Mouse (Mus musculus): Measurements from ENCODE around the gene Map4k1. TPM values are rescaled to one million over a fixed set of nuclear protein-coding genes. Genes with fewer than 3 reads are reported as not detected.

Gene Map4k1
- polyA plus RNA-seq, 1 experiment from 2014 or later: 10.0 TPM

DNA sequence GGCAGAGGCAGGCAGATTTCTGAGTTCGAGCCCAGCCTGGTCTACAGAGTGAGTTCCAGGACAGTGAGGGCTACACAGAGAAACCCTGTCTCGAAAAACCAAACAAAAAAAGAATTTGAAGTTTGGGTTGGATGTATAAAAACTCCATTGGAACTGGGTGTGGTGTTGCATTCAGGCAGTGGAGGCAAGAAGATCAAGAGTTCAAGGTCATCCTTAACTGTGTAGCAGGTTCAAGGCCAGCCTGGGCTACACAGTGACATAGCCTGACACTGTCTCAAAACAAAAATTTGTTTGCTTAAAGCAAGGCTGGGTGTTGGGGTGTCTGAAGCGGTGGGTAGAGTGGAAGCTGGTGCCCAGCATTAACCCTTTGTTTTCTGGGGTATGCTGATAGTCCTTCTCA, 11.6 kb downstream of the Map4k1 start:
- H3K36me3 ChIP-seq (ENCODE audit: control insufficient read depth, insufficient read depth, low read length): no peaks in the 10 kb centered on the region
- H3K27ac ChIP-seq (ENCODE audit: low read depth): no peak overlapping the region
- H3K9me3 ChIP-seq (ENCODE audit: control insufficient read depth, low read length): no peaks in the 10 kb centered on the region
- no peaks in the 10 kb centered on the region for H3K27me3 ChIP-seq (replicated peaks; ENCODE audit: control insufficient read depth, insufficient read depth, low read length)
- H3K4me1 ChIP-seq (replicated peaks; ENCODE audit: control insufficient read depth, insufficient read depth, low read length): no peaks in the 10 kb centered on the region
- ATAC-seq (replicated peaks; ENCODE audit: low FRiP score, low TSS enrichment, low read depth): no peak
- no peak overlapping the region for H3K4me3 ChIP-seq (ENCODE audit: low read depth, low read length)
- DNase-seq (ENCODE audit: low spot score): no peak
- H3K4me2 ChIP-seq (ENCODE audit: low read length): no peak overlapping the region
- WGBS: 81% methylated on average over 3 of the region's 3 CpGs
- H3K9ac ChIP-seq (ENCODE audit: low read length): no peak overlapping the region

GRCm38 (mm10) chr7:29000651-29001605, 19.1 kb downstream of the Map4k1 start:
- WGBS: 5% methylated on average over 43 of the region's 43 CpGs
- Histone ChIP-seq H3K4me3 (ENCODE audit: low read depth, low read length) (peak overlapping the region; percentile 44), H3K27me3 (replicated peaks; ENCODE audit: control insufficient read depth, insufficient read depth, low read length) (no peaks in the 10 kb centered on the region), H3K9me3 (ENCODE audit: control insufficient read depth, low read length) (no peaks in the 10 kb centered on the region), H3K4me2 (ENCODE audit: low read length) (peak overlapping the region; percentile 89), H3K27ac (ENCODE audit: low read depth) (peak overlapping the region; percentile 51; the same call in 1 of the 2 replicates), H3K4me1 (replicated peaks; ENCODE audit: control insufficient read depth, insufficient read depth, low read length) (0 out of 2 replicates have a peak, but pooled peaks cover 4% of the 10 kb centered on the region), H3K9ac (ENCODE audit: low read length) (peak overlapping the region; percentile 58), H3K36me3 (ENCODE audit: control insufficient read depth, insufficient read depth, low read length) (no peaks in the 10 kb centered on the region)
- DNase-seq (ENCODE audit: low spot score) (peak; percentile 97), ATAC-seq (replicated peaks; ENCODE audit: low FRiP score, low TSS enrichment, low read depth) (peak; percentile 83)

DNA sequence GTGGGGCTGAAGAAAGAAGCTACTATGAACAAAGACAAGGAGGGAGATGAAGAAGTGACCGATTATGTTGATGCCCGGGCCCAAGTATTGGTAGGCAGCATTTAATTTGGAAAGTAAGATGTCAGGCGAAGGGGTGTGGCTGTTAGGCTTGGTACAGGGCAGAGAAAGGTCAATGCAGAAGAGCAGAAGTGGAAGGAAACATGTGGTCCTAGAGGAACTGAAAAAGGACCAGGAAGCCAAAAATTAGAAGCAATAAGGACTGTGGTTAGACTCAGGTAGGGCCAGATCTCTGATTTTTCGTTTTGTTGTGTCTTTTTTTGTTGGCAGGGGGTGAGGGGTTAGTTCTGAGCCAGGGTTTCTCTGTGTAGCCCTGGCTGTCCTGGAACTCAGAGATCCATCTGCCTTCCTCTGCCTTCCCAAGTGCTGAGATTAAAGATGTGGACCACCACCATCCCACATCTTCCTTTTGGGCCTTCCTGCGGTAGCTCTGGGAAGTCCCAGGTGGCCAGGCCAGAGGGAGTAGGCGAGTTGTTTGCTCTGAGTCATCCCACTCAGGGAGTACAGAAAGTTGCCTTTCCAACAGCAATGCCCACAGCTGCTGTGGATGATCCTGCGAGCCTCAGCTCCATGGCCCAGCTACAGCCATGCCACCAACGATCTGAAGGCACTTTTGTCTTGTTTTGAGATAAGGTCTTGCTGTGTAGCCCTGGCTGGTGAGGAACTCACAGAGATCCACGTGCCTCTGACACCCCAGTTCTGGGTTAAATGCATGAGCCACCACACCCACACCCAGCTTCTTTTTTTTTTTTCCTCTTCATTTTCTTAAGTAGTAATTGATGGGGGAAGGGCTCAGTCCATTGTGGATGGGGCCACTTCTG, 25.6 kb downstream of the Map4k1 start:
- ATAC-seq (replicated peaks; ENCODE audit: low FRiP score, low TSS enrichment, low read depth): no peak
- no peaks in the 10 kb centered on the region for H3K36me3 ChIP-seq (ENCODE audit: control insufficient read depth, insufficient read depth, low read length)
- no peak overlapping the region for H3K27ac ChIP-seq (ENCODE audit: low read depth)
- H3K4me1 ChIP-seq (replicated peaks; ENCODE audit: control insufficient read depth, insufficient read depth, low read length): no peaks in the 10 kb centered on the region
- WGBS: 76% methylated on average over 9 of the region's 9 CpGs
- H3K27me3 ChIP-seq (replicated peaks; ENCODE audit: control insufficient read depth, insufficient read depth, low read length): no peaks in the 10 kb centered on the region
- no peak overlapping the region for H3K4me2 ChIP-seq (ENCODE audit: low read length)
- DNase-seq (ENCODE audit: low spot score): no peak
- H3K9ac ChIP-seq (ENCODE audit: low read length): no peak overlapping the region
- no peaks in the 10 kb centered on the region for H3K9me3 ChIP-seq (ENCODE audit: control insufficient read depth, low read length)
- no peak overlapping the region for H3K4me3 ChIP-seq (ENCODE audit: low read depth, low read length)

- WGBS: 94% methylated on average over 10 of the region's 10 CpGs
- Histone ChIP-seq H3K4me2 (ENCODE audit: low read length) (no peak overlapping the region), H3K27me3 (replicated peaks; ENCODE audit: control insufficient read depth, insufficient read depth, low read length) (no peaks in the 10 kb centered on the region), H3K4me3 (ENCODE audit: low read depth, low read length) (no peak overlapping the region), H3K4me1 (replicated peaks; ENCODE audit: control insufficient read depth, insufficient read depth, low read length) (no peaks in the 10 kb centered on the region), H3K36me3 (ENCODE audit: control insufficient read depth, insufficient read depth, low read length) (no peaks in the 10 kb centered on the region), H3K9me3 (ENCODE audit: control insufficient read depth, low read length) (no peaks in the 10 kb centered on the region), H3K9ac (ENCODE audit: low read length) (no peak overlapping the region), H3K27ac (ENCODE audit: low read depth) (no peak overlapping the region)
- DNase-seq (ENCODE audit: low spot score): no peak
- no peak for ATAC-seq (replicated peaks; ENCODE audit: low FRiP score, low TSS enrichment, low read depth)
These were observed 26.3 kb downstream of the Map4k1 start for GRCm38 (mm10) chr7:29008171-29008570.

DNA sequence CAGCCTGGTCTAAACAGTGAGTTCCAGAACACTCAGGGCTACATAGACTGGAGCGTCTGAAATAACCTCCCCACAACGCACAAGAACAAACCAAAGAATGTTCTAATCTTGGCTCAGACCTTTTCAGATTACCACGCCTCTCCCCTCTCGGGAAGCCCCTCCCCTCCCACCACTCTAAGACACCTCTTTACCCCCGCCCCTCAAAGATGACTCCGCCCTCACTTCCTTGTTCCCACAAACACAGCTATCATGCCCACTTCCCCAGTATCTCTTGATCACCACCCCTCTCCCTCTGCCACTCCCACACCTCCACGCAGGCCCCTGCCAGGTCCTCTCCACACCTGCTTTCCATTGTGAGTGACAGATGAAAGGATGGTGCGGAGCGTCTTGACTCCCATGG, 26.9 kb downstream of the Map4k1 start:
- no peaks in the 10 kb centered on the region for H3K9me3 ChIP-seq (ENCODE audit: control insufficient read depth, low read length)
- H3K4me1 ChIP-seq (replicated peaks; ENCODE audit: control insufficient read depth, insufficient read depth, low read length): no peaks in the 10 kb centered on the region
- no peak overlapping the region for H3K27ac ChIP-seq (ENCODE audit: low read depth)
- no peak for ATAC-seq (replicated peaks; ENCODE audit: low FRiP score, low TSS enrichment, low read depth)
- no peak overlapping the region for H3K4me3 ChIP-seq (ENCODE audit: low read depth, low read length)
- no peaks in the 10 kb centered on the region for H3K36me3 ChIP-seq (ENCODE audit: control insufficient read depth, insufficient read depth, low read length)
- no peak for DNase-seq (ENCODE audit: low spot score)
- no peak overlapping the region for H3K9ac ChIP-seq (ENCODE audit: low read length)
- 73% methylated on average over 9 of the region's 9 CpGs for WGBS
- H3K27me3 ChIP-seq (replicated peaks; ENCODE audit: control insufficient read depth, insufficient read depth, low read length): no peaks in the 10 kb centered on the region
- no peak overlapping the region for H3K4me2 ChIP-seq (ENCODE audit: low read length)

DNA sequence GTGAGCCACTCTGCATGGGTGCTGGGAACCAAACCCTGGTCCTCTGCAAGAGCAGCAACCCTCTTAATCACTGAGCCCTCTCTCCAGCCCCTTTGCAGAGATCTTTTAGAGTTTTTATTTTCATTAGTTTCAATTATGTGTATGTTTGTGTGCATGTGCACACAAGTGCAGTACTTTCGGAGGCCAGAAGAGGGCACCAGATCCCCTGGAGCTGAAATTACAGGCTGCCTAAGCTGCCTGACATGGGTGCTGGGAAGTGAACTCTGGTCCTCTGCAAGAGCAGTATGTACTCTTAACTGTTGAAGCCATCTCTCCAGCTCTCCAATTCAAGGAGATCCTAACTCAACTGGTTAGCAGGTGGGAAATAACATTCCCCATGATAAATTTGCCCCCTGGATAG, 33.1 kb downstream of the Map4k1 start:
- H3K27me3 ChIP-seq (replicated peaks; ENCODE audit: control insufficient read depth, insufficient read depth, low read length): peaks cover 26% of the 10 kb centered on the region
- no peak overlapping the region for H3K9ac ChIP-seq (ENCODE audit: low read length)
- DNase-seq (ENCODE audit: low spot score): no peak
- no peak overlapping the region for H3K4me2 ChIP-seq (ENCODE audit: low read length)
- WGBS: 94% methylated on average over 1 of the region's 1 CpGs
- peaks cover 4% of the 10 kb centered on the region; the same call in 1 of the 2 replicates for H3K4me1 ChIP-seq (replicated peaks; ENCODE audit: control insufficient read depth, insufficient read depth, low read length)
- H3K9me3 ChIP-seq (ENCODE audit: control insufficient read depth, low read length): peaks cover 6% of the 10 kb centered on the region; the same call in 1 of the 2 replicates
- H3K36me3 ChIP-seq (ENCODE audit: control insufficient read depth, insufficient read depth, low read length): no peaks in the 10 kb centered on the region
- ATAC-seq (replicated peaks; ENCODE audit: low FRiP score, low TSS enrichment, low read depth): no peak
- H3K27ac ChIP-seq (ENCODE audit: low read depth): no peak overlapping the region
- no peak overlapping the region for H3K4me3 ChIP-seq (ENCODE audit: low read depth, low read length)

- Histone ChIP-seq H3K36me3 (ENCODE audit: control insufficient read depth, insufficient read depth, low read length) (no peaks in the 10 kb centered on the region), H3K9me3 (ENCODE audit: control insufficient read depth, low read length) (peaks cover 6% of the 10 kb centered on the region; the same call in 1 of the 2 replicates), H3K4me3 (ENCODE audit: low read depth, low read length) (no peak overlapping the region), H3K9ac (ENCODE audit: low read length) (no peak overlapping the region), H3K27ac (ENCODE audit: low read depth) (no peak overlapping the region), H3K4me1 (replicated peaks; ENCODE audit: control insufficient read depth, insufficient read depth, low read length) (peaks cover 4% of the 10 kb centered on the region; the same call in 1 of the 2 replicates), H3K4me2 (ENCODE audit: low read length) (no peak overlapping the region), H3K27me3 (replicated peaks; ENCODE audit: control insufficient read depth, insufficient read depth, low read length) (peaks cover 37% of the 10 kb centered on the region)
- ATAC-seq (replicated peaks; ENCODE audit: low FRiP score, low TSS enrichment, low read depth) (no peak), DNase-seq (ENCODE audit: low spot score) (no peak)
- 85% methylated on average over 7 of the region's 7 CpGs for WGBS
These were observed 34.6 kb downstream of the Map4k1 start for GRCm38 (mm10) chr7:29016440-29016839.

DNA sequence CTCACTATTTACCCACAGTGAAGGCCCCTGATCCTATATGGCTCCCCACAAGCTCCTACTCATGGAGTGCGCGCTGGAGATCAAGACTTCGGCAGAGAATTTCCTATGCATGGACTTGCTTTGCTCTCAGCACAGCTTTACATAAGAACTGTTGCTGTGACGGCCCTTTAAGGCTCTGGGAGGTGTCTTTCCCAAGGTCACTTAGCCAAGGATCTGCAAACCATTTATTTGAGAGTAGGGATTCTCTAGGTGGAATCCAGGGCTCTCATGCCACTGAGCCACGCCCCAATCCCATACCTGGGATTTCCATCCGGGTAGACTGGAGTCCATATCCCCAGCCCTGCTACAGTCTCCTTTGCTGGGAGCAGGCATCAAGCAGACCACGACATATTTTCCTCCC, 35.4 kb downstream of the Map4k1 start:
- Histone ChIP-seq H3K36me3 (ENCODE audit: control insufficient read depth, insufficient read depth, low read length) (no peaks in the 10 kb centered on the region), H3K4me1 (replicated peaks; ENCODE audit: control insufficient read depth, insufficient read depth, low read length) (peaks cover 4% of the 10 kb centered on the region; the same call in 1 of the 2 replicates), H3K4me3 (ENCODE audit: low read depth, low read length) (no peak overlapping the region), H3K27me3 (replicated peaks; ENCODE audit: control insufficient read depth, insufficient read depth, low read length) (peaks cover 37% of the 10 kb centered on the region), H3K9ac (ENCODE audit: low read length) (no peak overlapping the region), H3K9me3 (ENCODE audit: control insufficient read depth, low read length) (peaks cover 6% of the 10 kb centered on the region; the same call in 1 of the 2 replicates), H3K4me2 (ENCODE audit: low read length) (no peak overlapping the region), H3K27ac (ENCODE audit: low read depth) (no peak overlapping the region)
- ATAC-seq (replicated peaks; ENCODE audit: low FRiP score, low TSS enrichment, low read depth) (no peak), DNase-seq (ENCODE audit: low spot score) (no peak)
- WGBS: 74% methylated on average over 7 of the region's 7 CpGs
